Mouse (Mus musculus) gastrocnemius, postnatal 4 days (tissue): ENCODE measurements at regions not wholly inside any gene's neighbourhood (a gene's known extent, or its start where the extent isn't known, plus 50 kb on each side); places are given as distances from the start of the nearest gene placed in this dataset.

Source experiments
- DNase-seq, 2 experiments: peaks; one replicate each; pipeline ENCODE4 v3.0.0; 2021 to 2022; ENCODE audit warnings: low spot score in 2 of 2, mixed read lengths in 2 of 2

DNA sequence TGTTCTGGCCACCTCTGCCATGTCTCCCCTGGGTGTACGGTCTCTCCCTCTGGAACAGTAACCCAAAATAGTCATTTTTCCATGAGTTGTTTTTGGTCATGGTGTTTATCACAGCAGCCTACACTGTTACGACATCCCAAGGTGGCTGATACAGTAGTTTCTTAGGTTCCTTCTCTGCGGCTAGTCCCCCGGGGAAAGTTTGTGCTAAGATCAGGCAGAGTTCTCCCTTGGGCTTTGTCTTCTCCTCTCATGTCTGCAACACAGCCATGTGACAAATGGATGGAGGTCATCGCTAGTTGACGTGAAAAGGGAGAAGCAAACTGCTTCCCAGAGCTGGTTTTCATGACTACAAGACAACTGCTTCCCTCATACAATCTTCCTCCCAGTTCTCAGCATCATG is 56.9 kb upstream of the Serp2 start:
- no peak for DNase-seq

DNA sequence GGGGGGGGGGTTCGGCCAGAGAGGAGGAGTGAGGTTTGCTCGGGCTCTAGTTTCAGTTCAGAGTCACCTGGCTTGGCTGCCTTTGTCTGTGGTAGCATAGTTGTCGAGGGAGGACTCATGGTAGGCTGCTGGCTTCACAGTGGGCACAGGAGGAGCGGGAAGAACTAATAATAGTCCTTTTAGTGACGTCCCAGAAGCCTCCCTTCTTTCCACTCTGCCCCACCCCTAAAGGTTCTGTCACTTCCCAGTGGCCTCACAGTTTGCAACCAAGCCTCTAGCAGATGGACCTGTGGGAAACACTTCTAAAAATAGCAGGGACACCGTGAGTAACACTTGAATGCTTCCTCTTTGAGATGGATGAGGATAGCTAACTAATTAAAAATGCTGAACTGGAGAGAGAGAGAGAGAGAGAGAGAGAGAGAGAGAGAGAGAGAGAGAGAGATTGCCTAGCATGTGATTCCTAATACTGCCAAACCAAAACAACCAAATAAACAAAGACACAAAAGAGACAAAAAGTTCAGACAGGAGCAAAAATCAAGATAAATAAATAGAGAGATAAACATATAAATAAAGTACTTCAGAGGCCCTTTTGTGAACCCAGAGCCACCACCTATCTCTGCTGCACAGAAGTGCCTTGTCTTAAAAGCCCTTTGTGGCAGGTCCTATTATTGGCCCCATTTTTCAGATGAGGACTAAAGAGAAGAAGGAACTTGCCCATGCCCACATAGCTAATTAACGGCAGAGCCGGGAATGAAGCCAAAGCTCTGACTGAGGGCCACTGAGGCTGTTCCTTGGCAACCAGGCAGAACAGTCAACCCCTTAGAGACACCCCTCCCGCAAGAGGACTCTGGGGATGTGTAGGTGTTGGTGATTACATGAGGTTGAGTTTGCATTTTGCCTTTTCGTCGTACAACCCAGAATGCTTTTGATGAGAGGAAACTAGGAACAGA is 54.0 kb upstream of the Serp2 start:
- DNase-seq, result no peak
